Mouse (Mus musculus): ENCODE results near the gene Scap. TPM values are rescaled to one million over a fixed set of nuclear protein-coding genes. Genes with fewer than 3 reads are reported as not detected.

Gene Scap
- polyA plus RNA-seq, 1 experiment from 2014 or later, result 45.5 TPM

Other genes starting within 250 kb of the Scap start
- gene Smarcc1, start 215.6 kb upstream of the Scap start, polyA plus RNA-seq (2015; fragmentation: Nextera tagmentation; extraction: Ambion mirVana), result 111 and 128 TPM in 2 replicates
- gene Dhx30, start 215.5 kb upstream of the Scap start, polyA plus RNA-seq (2015; fragmentation: Nextera tagmentation; extraction: Ambion mirVana), result 155 and 188 TPM in 2 replicates
- gene Cspg5, start 89.5 kb upstream of the Scap start, polyA plus RNA-seq (2015; fragmentation: Nextera tagmentation; extraction: Ambion mirVana), result 66.5 and 71.1 TPM in 2 replicates
- gene Elp6, start 28.1 kb upstream of the Scap start, polyA plus RNA-seq (2015; fragmentation: Nextera tagmentation; extraction: Ambion mirVana), result 35.8 and 39.2 TPM in 2 replicates
- gene Ptpn23, start 74.9 kb downstream of the Scap start, polyA plus RNA-seq (2015; fragmentation: Nextera tagmentation; extraction: Ambion mirVana), result 21.5 and 27.8 TPM in 2 replicates
- 2.8 and 3.1 TPM in 2 replicates for gene Ngp, start 86.5 kb downstream of the Scap start, polyA plus RNA-seq (2015; fragmentation: Nextera tagmentation; extraction: Ambion mirVana)
- 16.6 and 18.6 TPM in 2 replicates for gene Klhl18, start 143.4 kb downstream of the Scap start, polyA plus RNA-seq (2015; fragmentation: Nextera tagmentation; extraction: Ambion mirVana)
- 2.3 and 2.5 TPM in 2 replicates for gene Kif9, start 143.7 kb downstream of the Scap start, polyA plus RNA-seq (2015; fragmentation: Nextera tagmentation; extraction: Ambion mirVana)
- gene Setd2, start 199.3 kb downstream of the Scap start, polyA plus RNA-seq (2015; fragmentation: Nextera tagmentation; extraction: Ambion mirVana), result 35.7 and 36.3 TPM in 2 replicates

Measured in neural tube, embryonic 13.5 days (tissue).